Mouse (Mus musculus) heart, embryonic 16.5 days (tissue): ENCODE results near the gene Ift122. TPM values are rescaled to one million over a fixed set of nuclear protein-coding genes. Genes with fewer than 3 reads are reported as not detected.
"Not testable (repeated sequence)": the region's sequence is repeated elsewhere in the genome, so short reads cannot be mapped to it uniquely, and the experiment has no call there.

ENCODE experiments used
- ATAC-seq: fragments of 200-750 bp; cut with Nextera tagmentation; replicated peaks from 2 replicates; pipeline ENCODE4 v1.8.0; 2017; ENCODE audit warnings: moderate number of reproducible peaks; ENCODE audit not compliant: insufficient read depth, low FRiP score; ENCODE audit errors: extremely low read depth
- H3K27ac ChIP-seq: fragments of 300-500 bp; sonication (generic); 2 replicates; pipeline ENCODE4 v1.5.1; 2014; ENCODE audit warnings: mild to moderate bottlenecking, low read length, control low read depth, moderate library complexity
- H3K27me3 ChIP-seq: fragments of 300-500 bp; sonication (generic); 2 replicates; pipeline ENCODE4 v1.6.1; 2014; ENCODE audit warnings: low read length, mixed read lengths; ENCODE audit not compliant: control insufficient read depth, insufficient read depth
- H3K36me3 ChIP-seq: fragments of 300-500 bp; sonication (generic); 2 replicates; pipeline ENCODE4 v1.6.1; 2014; ENCODE audit not compliant: control insufficient read depth, insufficient read depth
- H3K4me1 ChIP-seq: fragments of 300-500 bp; sonication (generic); 2 replicates; pipeline ENCODE4 v1.6.1; 2014; ENCODE audit warnings: low read length, mixed read lengths; ENCODE audit not compliant: control insufficient read depth, insufficient read depth
- H3K4me2 ChIP-seq: fragments of 300-500 bp; sonication (generic); 2 replicates; pipeline ENCODE4 v1.6.1; 2014; ENCODE audit warnings: low read depth, mild to moderate bottlenecking, control low read depth, low read length
- H3K4me3 ChIP-seq: fragments of 300-500 bp; sonication (generic); 2 replicates; pipeline ENCODE4 v1.5.1; 2014; ENCODE audit warnings: mild to moderate bottlenecking, control low read depth, low read length
- H3K9ac ChIP-seq: fragments of 300-500 bp; sonication (generic); 2 replicates; pipeline ENCODE4 v1.6.1; 2014; ENCODE audit warnings: low read length, control low read depth
- H3K9me3 ChIP-seq: fragments of 300-500 bp; sonication (generic); replicated peaks from 2 replicates; pipeline ENCODE4 v1.6.1; 2016; ENCODE audit warnings: low read length; ENCODE audit not compliant: control insufficient read depth
- WGBS: fragments of 180-500 bp; shearing (Covaris S2); extraction: QIAGEN DNeasy Blood & Tissue Kit; methylation state at CpG from one replicate; pipeline ENCODE4 v1.1.7; 2014; 5-methylcytosine and 5-hydroxymethylcytosine counted together
- polyA plus RNA-seq: library from polyadenylated mRNA; unstranded; fragments of >200 nt; fragmentation: Nextera tagmentation; extraction: Ambion mirVana; gene quantifications from 2 replicates; pipeline ENCODE4 v1.2.1, GENCODE M21; 2015

The Ift122 gene
- polyA plus RNA-seq, 1 experiment from 2014 or later = 21.4 TPM

- no peak overlapping the region for H3K27ac ChIP-seq
- H3K9ac ChIP-seq = no peak overlapping the region
- H3K4me3 ChIP-seq = no peak overlapping the region
- no peaks in the 10 kb centered on the region for H3K27me3 ChIP-seq
- no peaks in the 10 kb centered on the region for H3K36me3 ChIP-seq
- H3K4me1 ChIP-seq = peaks cover 9% of the 10 kb centered on the region; the same call in 1 of the 2 replicates
- ATAC-seq = no peak
- WGBS = 64% methylated on average over 4 of the region's 4 CpGs
- H3K4me2 ChIP-seq = no peak overlapping the region
- H3K9me3 ChIP-seq = no peaks in the 10 kb centered on the region
Observed at GRCm38 (mm10) chr6:115815041-115815440, 38.2 kb upstream of the Ift122 start.

DNA sequence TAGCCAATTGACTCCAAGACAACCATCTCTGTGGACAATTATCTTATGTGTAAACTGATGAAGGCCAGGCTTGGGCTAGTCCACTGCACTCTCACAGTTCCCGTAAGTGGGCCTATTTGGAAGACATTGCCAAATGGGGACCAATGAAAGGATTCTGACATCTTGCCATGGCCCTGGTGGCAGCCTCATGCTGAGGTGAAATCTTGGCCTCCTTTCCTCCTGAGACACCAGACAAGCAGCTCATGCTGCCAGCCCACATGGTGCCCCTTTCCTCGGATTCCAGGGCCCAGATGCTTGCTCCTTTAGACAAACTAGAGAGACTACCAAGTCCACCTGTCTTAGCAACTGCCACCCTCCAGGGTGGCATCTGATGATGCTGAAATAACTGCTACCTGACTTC, 35.1 kb upstream of the Ift122 start:
- H3K27ac ChIP-seq = no peak overlapping the region

DNA sequence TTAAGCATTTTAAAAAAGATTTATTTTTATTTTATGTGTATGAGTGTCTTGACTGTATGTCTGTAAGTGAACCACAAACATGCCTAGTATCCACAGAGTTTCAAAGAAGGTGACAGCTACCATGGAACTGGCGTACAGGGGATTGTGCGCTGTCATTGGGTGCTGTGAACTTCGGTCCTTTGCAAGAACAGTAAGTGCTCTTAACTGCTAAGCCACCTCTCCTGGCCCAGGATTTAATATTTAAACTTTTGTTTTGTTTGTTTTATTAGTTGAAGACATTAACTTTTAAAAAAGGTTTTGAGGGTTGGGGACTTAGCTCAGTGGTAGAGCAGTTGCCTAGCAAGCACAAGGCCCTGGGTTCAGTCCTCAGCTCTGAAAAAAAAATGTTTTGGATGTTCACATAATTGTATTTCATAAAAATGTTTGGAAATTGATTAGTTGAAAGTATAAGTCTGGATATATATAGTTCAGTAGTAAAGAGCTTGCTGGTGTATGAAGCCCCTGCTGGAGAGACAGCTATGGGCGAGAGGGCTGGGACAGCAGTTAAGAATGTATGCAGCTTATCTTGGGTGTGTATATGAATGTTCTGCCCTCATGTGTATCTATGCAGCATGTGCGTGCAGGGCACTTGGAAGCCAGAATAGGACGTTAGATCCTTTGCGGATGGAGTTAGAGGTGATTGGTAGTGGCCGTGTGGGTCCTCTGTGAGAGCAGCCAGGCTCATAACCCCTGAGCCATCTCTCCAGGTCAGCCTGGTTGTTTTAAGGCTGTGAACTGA, 31.9 kb upstream of the Ift122 start:
- no peak overlapping the region for H3K4me2 ChIP-seq
- no peak overlapping the region for H3K9ac ChIP-seq
- H3K4me1 ChIP-seq = no peaks in the 10 kb centered on the region
- H3K36me3 ChIP-seq = no peaks in the 10 kb centered on the region
- H3K27ac ChIP-seq = no peak overlapping the region
- no peak for ATAC-seq
- H3K4me3 ChIP-seq = no peak overlapping the region
- no peaks in the 10 kb centered on the region for H3K27me3 ChIP-seq
- no peaks in the 10 kb centered on the region for H3K9me3 ChIP-seq
- 75% methylated on average over 8 of the region's 8 CpGs for WGBS

More for the DNA sequence above, 35.1 kb upstream of the Ift122 start:
- no peak overlapping the region for H3K4me2 ChIP-seq
- no peak overlapping the region for H3K9ac ChIP-seq
- H3K4me3 ChIP-seq = no peak overlapping the region
- H3K4me1 ChIP-seq = peaks cover 9% of the 10 kb centered on the region; the same call in 1 of the 2 replicates
- no peak for ATAC-seq
- WGBS = 75% methylated on average over 2 of the region's 2 CpGs
- H3K36me3 ChIP-seq = no peaks in the 10 kb centered on the region
- no peaks in the 10 kb centered on the region for H3K9me3 ChIP-seq
- H3K27me3 ChIP-seq = no peaks in the 10 kb centered on the region

- not testable (repeated sequence) for H3K27ac ChIP-seq
- WGBS = 8% methylated on average over 4 of the region's 11 CpGs
Observed at GRCm38 (mm10) chr6:115823850-115824464, 29.3 kb upstream of the Ift122 start.

DNA sequence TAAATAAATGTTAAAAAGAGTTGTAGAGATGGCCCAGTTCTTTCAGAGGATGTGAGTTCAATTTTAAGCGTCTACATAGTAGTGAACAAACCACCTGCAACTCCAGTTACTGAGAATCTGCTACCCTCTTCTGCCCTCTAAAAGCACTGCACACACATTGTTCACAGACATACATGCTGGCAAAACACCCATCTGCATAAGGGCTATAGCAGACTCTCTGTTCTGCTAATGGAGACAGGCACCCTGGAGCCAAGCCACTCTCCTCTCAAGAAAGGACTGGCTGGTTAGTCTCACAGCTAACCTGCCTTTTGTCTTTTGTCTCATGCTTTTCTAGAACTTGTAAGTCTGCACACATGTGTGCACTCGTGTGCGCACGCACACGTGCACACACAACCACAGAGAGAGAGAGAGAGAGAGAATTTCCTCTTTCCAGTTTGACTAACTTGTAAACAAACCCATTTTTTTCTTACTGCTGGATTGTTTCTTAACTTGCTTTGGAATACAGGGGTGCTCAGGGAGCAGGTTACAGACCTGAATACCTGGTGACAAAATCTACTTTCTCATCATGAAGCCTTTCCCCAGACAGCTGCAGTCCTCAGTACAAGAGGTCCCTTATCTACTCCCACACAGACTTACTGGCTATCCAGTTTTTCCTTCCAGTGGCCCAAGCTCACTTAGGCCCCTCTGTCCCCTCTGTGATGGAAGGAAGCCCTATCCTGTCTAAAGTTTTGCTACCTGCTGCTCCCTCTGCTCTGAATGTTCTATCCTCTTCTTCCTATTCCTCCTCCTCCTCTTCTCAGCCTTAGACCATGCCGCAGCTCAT, 22.3 kb upstream of the Ift122 start:
- H3K9me3 ChIP-seq = no peaks in the 10 kb centered on the region
- no peak overlapping the region for H3K27ac ChIP-seq
- H3K27me3 ChIP-seq = no peaks in the 10 kb centered on the region
- H3K4me1 ChIP-seq = no peaks in the 10 kb centered on the region
- no peak overlapping the region for H3K9ac ChIP-seq
- H3K4me3 ChIP-seq = no peak overlapping the region
- no peak overlapping the region for H3K4me2 ChIP-seq
- no peaks in the 10 kb centered on the region for H3K36me3 ChIP-seq
- WGBS = 83% methylated on average over 6 of the region's 6 CpGs
- ATAC-seq = no peak

More at GRCm38 (mm10) chr6:115823850-115824464, 29.3 kb upstream of the Ift122 start:
- ATAC-seq = peak; percentile 95
- not testable (repeated sequence) for H3K4me1 ChIP-seq, H3K27me3 ChIP-seq, H3K9me3 ChIP-seq, H3K9ac ChIP-seq, H3K36me3 ChIP-seq
- H3K4me3 ChIP-seq = peak overlapping the region; percentile 38
- peak overlapping the region; percentile 59 for H3K4me2 ChIP-seq

DNA sequence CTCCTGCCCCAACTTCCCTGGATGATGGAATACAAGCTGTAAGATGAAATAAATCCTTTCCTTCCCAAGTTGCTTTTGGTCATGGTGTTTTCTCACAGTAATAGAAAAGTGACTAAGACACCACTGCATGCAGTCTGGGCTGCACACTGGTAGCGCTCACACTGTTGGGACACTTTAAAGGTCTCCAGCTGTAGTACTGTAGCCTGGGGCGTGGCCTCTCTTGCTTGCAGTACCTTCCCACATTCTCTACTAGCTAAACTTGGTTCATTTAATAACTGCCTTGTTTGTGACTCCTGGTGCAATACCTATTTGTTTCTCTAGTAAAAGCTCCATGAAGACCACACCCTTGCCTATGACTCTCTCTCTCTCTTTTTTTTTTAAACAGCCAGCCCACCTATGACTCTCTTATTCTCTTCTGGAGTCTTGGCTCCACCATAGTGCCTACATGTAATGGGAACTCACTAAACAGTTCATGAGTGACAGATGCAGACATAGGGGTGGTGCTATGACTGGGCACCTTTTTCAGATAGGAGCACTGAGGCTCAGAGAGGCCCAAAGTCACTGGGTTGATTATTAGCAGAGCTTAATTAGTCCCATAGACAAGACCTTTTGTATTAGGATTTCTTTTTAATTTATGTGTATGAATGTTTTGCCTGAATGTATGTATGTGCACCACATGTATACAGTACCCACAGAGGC, 21.0 kb upstream of the Ift122 start:
- WGBS = 83% methylated on average over 2 of the region's 2 CpGs
- H3K4me3 ChIP-seq = no peak overlapping the region
- no peak overlapping the region for H3K9ac ChIP-seq
- no peak overlapping the region for H3K27ac ChIP-seq
- no peaks in the 10 kb centered on the region for H3K27me3 ChIP-seq
- no peaks in the 10 kb centered on the region for H3K4me1 ChIP-seq
- no peak for ATAC-seq
- H3K9me3 ChIP-seq = no peaks in the 10 kb centered on the region
- H3K4me2 ChIP-seq = no peak overlapping the region
- no peaks in the 10 kb centered on the region for H3K36me3 ChIP-seq

- H3K4me3 ChIP-seq = no peak overlapping the region
- no peak for ATAC-seq
- H3K4me2 ChIP-seq = no peak overlapping the region
Observed at GRCm38 (mm10) chr6:115833861-115834260, 19.4 kb upstream of the Ift122 start.

GRCm38 (mm10) chr6:115838161-115838597, 15.1 kb upstream of the Ift122 start, which contains the start of gene Efcab12:
Gene Efcab12, minus strand, starts transcription at chr6:115838412.
- Histone ChIP-seq H3K36me3 (peaks cover 7% of the 10 kb centered on the region), H3K4me2 (peak within 1 kb of the TSS; percentile 93), H3K9me3 (no peaks in the 10 kb centered on the region), H3K27ac (no peak within 1 kb of the TSS), H3K4me1 (peaks cover 8% of the 10 kb centered on the region; the same call in 1 of the 2 replicates), H3K27me3 (no peaks in the 10 kb centered on the region), H3K4me3 (peak within 1 kb of the TSS; percentile 58), H3K9ac (peak within 1 kb of the TSS; percentile 70)
- WGBS = 2% methylated on average over 19 of the region's 19 CpGs
- ATAC-seq = peak; percentile 85

More at GRCm38 (mm10) chr6:115833861-115834260, 19.4 kb upstream of the Ift122 start:
- no peak overlapping the region for H3K27ac ChIP-seq
- no peaks in the 10 kb centered on the region for H3K27me3 ChIP-seq
- H3K4me1 ChIP-seq = peaks cover 8% of the 10 kb centered on the region; the same call in 1 of the 2 replicates
- no peaks in the 10 kb centered on the region for H3K36me3 ChIP-seq
- H3K9me3 ChIP-seq = no peaks in the 10 kb centered on the region
- no peak overlapping the region for H3K9ac ChIP-seq
